Mouse (Mus musculus) cerebellum, adult 18-20 months (tissue): ENCODE measurements around the gene Gja10.

Experiments used
- DNase-seq, 2 experiments: peaks; one replicate each; pipeline ENCODE4 v3.0.0; 2021

Gene Gja10

DNA sequence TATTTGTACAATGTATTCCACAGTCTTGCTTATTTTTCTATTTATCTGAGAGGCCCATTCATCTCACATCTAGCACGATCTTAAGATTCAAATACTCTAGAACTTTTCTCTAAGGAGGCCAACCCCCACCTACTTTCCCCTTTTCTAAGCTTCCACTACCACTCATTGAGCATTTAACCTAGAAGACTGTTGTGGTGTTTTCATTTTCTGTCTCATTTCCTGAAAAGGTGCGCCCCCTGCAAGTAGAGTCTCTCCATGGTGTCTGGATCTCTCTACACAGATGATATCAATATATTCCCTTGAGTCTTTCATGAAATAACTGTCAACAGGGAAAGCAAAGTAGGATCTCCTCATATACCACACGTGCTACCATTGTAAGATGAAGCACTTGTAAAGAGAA is at the start of gene Gja10:
Gja10 (minus strand) TSS at position 101 of the 400 bp plus-strand sequence.
- no peak for DNase-seq

DNA sequence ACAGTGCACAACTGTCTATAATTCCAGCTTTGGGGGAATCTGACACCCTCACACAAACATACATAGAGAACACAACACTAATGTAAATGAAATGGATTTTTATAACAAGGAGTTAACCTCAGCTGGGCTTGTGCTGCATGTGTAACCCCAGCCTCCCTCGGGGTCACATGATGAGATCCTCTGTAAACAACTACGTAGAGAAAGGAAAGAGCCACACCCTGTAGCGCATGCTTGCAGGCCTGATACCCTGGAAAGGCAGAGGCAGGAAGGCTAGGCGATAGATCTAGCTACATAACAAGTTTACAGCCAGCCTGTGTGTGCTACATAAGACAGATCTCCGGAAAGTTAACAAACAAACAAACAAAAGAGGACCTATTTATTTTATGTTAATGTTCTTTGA is 49.1 kb upstream of the Gja10 start:
- DNase-seq, result no peak

DNA sequence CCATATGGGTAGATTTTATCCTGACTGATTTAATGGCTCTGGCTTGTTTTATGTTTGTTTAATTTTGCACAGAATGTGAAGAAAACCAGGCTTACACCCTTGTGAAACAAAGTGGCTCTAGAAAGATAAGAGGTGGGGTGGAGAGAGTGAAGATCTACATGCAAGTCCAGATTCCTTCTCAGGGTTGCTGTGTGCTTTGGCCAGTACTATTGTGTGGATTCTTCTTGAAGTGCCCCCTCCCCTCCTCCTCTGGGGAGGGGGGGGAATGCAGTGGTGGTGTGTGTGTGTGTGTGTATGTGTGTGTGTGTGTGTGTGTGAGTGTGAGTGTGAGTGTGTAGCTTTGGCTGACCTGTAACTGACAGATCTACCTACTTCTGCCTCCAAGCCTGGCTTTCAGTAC is 19.1 kb upstream of the Gja10 start:
- no peak for DNase-seq

DNA sequence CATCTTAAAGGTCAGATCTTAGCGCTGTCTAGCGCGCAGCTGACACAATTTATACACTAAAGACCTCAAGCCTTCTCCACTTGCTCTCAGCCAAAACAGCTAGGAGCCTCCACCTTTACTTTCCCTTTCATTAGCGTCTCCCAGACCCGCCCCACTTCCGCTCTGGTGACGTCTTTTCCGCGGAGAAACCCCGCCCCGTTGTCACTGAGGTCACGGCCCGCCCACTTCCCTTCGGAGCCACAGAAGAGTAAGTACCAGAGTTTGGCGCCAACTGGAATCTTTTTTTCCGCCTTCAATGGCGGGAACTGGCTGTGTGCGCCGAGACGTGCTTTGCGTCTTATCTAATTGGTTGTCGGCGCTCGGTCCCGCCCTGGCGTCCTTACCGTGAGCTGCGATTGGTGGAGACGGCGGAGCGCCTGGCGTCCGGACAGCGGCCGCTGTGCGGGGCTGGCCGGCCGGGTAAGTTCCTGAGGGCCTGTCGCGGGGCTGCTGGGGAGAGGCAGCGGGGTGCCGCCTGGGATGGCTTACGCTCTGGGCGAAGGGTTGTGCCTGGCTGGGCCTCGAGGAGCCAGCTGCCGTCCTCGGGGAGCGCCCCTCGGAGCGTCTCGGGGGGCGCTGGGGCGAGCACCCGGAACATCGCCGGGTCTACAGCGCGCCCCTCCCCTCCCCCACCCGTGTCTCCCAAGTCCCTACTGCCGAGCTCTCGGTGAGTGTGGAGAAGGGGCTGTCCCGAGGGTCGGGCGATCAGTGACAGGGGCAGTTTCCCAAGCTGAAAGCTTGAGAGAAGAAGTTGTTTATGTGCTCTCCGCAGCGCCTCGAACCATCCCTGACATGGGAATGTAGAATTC is 12.7 kb upstream of the Gja10 start, which contains the start of gene Casp8ap2:
Casp8ap2 (plus strand) TSS at position 418 of the 848 bp plus-strand sequence.
- DNase-seq, result peak; percentile 97 to 99

DNA sequence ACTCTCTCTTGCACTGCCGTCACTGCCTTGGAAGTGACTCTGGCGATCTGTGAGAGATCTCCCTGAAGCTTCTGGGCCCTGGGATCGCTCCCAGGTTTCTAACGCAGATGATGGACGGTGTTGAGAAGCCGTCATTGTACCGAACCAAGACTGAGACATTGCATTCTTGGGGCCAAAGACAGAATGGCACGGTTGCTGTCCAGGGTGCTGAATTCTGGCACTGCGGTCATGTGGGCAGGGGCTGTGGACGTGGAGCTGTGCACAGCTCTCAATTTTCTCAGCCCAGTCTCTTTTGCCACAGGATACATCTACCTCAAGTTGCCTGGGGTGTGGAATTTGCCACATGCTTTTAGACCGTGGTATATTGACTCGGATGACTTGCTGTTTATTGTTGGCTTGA is 1.4 kb downstream of the Gja10 start:
- DNase-seq, result no peak

DNA sequence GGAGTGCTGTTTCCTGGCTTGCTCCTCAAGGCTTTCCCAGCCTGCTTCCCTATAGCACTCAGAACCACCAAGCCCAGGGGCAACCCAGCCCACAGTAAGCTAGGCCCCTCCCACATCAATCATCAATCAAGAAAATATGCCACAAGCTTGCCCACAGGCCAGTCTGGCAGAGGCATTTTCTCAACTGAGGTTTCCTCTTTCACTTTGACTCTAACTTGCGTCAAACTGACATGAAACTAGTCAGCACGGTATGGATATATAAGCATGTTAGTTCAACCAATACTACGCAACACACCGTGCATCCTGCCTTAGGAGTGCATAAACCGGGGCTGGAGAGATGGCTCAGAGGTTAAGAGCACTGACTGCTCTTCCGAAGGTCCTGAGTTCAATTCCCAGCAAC is 14.3 kb downstream of the Gja10 start:
- DNase-seq, result no peak

DNA sequence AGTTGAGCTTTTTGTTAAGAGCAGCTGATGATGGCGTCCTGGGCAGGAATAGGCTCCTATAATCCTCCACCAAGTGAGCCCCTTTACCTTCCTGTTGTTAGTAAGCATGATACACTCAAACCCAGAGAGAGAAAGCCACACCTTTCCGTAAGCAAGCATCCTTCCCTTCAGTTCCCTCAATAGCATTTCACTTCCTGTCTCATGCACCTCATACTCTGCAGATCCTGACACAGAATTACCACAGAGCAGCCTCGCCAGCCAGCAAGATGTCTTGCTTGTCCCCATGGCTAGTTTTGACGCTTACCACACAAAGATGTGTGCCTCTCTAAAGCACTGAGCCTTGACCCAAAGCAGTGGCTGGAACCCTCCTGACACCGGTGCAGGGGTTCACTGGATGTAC is 15.0 kb downstream of the Gja10 start:
- DNase-seq, result no peak

DNA sequence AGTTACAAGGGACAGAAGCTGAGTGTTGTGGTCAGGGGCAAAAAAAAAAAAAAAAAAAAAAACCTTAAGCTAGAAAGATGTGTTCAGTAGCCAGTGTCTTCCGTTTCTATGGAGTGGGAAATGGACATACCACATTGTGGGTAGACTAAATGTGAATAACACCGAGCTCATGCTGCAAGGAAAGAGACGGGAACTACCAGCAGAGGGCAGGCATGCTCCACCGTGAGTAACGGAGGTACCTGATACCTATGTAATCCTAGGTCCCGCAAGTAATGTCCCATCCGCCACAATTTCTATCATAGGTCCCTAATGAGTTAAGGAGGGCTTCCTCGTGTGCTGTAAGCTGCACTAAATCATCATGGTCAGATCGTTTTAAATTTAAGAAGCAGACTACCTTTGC is 16.0 kb downstream of the Gja10 start:
- DNase-seq, result peak; percentile 63 to 65

DNA sequence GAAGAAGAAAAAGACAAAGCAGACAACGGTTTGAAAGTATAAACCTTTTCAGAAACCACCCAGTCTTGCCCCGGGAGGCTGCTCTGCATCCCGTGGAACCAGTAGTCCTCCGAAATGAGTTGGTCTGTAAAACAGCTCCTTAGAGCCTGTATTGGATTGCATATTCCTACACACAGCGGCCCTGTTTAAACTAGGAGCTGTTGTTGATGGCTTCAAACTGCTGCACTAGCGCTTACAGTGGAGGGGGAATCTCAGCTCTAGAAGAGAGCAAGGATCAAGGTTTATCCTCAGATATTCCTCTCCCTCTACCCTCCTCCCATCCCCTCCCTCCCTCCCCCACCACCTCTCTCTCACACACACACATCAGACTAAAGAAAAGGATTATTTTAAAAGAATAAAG is 18.4 kb downstream of the Gja10 start:
- no peak for DNase-seq

DNA sequence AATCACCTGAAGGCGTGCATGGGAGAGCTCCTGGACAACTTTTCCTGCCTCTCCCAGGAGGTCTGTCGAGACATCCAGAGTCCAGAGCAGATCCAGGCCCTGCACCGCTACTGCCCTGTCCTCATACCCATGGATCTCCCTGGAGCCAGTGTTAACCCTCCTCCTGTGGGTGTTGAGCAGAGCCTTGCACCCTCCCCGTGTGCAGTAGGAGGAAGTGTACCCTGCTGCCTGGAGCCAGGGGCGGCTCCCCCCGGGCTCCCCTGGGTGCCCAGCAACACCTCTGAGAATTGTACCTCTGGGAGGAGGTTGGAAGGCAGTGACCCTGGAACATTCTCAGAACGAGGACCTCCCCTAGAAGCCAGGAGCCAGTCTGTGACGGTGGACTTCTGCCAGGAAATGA is 22.7 kb downstream of the Gja10 start:
- DNase-seq, result no peak

DNA sequence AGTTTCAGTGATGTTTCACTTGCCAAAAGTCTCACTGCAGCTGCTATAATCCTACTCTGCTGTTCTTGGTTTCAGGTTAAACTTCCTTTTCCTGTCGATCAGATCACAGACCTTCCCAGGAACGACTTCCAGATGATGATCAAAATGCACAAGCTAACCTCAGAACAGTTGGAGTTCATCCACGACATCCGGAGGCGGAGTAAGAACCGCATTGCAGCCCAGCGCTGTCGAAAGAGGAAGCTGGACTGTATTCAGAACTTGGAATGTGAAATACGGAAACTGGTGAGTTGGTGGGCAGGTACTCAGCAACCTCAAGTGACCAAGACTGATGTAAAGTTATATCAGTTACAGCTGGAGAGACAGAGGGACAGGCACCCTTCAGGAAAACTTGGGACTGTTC is 27.4 kb downstream of the Gja10 start:
- no peak for DNase-seq

DNA sequence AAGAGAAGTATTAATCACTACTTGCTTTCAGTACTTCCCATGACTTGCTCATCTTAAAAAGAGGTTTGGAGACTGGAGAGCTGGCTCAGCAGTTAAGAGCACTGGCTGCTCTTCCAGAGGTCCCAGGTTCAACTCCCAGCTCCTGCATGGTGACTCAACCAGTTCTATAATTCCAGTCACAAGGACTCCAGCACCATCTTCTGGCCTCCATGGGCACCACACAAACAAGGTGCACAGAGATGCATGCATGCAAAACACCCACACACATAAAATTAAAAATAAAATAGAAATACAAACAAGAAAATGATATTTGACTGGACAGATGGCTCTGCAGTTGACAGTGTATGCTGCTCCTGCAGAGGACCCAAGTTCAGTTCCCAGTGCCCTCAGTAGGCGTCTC is 28.0 kb downstream of the Gja10 start:
- no peak for DNase-seq

DNA sequence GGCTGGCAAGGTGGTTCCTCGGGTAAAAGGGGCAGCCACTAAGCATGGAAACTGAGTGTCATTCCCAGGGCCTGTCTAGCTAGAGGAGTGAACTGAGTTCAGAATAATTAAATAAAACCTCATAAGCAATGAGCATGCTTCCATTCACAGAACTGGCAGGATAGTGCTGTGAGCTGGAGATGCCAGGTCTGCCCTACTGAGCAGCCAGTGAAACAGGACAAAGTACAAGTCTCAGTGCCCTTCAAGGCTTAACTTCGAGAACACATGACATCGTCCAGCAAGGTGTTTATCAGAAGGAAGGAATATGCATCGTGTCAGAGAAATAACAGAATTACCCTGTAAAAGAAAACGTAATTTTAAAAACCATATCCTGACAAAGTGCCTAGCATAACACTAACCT is 29.0 kb downstream of the Gja10 start:
- DNase-seq, result no peak

DNA sequence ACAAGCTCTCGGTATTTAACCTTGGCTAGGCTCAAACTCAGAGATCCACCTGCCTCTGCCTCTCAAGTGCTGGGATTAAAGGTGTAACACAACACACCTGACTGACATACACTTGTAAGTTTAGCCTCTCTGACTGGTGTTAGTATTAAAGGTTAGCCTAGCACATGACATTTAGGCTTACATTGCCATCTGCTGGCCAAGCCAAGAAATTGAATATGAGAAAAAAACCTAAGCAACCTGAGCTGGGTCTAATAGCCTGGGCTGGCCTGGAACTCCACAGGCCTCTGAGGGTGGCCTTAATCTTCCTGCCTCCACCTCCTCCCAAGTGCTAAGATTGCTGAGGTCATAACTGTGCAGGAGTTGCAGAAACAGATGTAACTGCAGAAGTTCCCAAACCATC is 30.4 kb downstream of the Gja10 start:
- DNase-seq, result peak; percentile 49 to 59

DNA sequence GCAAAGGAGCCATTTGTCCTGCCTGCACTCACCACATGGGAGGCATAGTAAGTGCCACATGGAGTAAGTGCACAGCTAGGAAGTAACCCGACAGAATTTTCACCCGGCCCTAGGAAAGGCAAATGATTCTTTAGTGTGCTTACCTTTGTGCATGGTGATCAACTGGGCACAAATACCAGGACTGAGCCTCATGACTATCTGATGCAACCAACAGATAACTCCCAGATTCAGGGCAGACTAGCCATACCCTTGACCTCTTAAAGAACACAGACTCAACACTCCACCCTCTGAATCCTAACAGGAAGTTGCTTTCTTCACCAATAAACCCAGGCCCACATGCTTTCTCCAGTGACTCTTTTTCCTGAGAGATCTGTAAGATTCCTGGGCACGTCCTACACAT is 31.1 kb downstream of the Gja10 start:
- DNase-seq, result no peak

DNA sequence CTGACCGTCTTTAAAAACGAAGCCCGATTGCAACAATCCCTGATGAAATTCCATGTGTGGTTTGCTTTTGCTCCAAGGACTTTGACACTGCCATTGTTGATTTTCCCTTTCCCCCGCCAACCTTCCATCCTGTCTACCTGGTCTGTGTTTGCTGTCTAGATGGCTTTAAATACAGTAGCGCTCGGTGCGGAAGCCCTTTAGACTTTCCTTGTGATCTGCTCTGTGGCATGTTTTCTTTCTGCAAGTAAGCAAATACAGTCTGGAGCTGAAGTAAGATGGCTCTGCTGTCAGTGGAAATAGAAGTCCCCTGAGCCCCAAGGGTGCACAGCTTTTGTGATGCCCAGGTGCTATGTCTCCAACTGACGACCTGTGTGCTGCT is 31.6 kb downstream of the Gja10 start:
- DNase-seq, result no peak

DNA sequence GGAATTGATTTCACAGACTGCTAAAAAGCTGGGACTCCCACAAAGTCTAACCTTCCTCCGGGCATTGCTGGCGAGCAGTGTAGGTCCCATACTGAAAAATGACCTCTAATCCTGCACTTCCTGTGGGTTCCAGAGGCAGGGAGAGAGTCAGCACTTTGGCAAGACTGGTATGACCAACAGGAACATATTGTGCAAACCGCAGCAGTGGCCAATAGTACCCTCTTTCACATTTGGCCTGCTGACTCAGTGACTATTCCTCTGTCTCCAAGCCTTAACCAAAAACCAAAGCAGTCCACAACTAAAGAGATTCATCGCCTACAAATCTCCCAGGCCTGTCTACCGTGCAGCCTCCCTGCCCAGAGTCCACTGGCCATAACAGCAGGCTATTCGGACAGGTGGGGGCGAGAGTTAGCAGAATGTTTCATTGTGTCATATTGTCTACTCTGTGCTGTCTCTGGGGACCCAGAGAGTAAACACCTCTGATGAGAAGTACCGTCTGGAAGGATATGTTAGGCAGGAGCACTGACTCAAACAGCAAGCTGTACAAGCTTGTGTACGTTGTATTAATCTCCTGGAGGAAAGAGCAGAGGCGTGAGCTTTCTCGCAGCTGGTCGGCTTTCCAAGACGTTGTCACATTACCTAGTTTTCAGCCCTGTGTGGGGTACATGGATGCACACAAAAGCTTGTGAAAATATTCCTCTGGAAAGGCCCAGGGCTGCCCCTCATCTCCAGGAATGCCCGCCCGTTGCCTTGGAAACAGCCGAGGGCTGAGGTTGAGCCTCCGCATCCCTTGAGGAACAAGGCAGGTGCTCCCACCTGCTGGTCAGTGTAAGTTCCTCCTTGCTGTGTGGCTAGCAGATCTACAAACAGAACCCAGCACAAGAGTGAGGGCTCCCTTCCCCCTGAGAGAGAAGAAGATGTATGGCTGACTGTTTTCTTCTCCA is 32.3 kb downstream of the Gja10 start:
- peak; percentile 31 to 47 for DNase-seq

DNA sequence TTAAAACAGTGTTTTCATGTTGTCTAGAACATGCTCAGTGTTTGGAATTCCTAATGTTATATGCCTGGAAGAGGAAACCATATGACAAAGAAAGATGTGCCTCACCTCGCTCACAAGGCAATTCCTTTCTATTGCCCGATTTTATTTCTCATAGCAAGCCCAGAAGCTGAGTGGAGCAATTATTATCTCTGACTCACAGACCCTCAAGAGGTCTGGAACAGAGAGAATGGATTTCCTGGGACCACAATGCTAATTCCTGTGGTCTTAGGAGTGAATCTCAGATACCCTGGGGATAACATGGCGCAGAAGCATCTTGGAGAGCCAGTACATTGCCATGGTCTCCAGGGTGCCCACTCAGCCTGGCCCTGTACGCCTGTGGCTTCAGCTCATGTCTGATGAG is 33.5 kb downstream of the Gja10 start:
- no peak for DNase-seq

DNA sequence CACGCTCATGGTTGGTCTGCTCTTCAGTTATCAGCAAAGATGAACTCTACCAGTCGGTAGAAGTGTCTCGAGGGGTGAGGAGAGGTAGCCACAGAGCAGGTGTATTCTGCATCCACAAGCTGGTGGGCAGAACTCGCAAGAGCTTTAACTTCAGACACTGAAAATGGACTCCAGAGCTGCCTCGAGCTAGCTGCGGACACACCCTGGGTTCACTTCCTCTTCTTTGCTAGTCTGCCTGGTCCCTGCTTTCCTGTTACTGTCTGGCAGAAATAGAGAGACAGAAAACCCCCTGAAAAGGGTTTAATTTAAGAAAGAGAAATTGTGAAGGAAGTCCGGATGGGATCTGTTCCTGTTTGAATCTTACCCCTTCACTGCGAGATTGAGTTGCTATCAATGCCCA is 37.6 kb downstream of the Gja10 start:
- no peak for DNase-seq

DNA sequence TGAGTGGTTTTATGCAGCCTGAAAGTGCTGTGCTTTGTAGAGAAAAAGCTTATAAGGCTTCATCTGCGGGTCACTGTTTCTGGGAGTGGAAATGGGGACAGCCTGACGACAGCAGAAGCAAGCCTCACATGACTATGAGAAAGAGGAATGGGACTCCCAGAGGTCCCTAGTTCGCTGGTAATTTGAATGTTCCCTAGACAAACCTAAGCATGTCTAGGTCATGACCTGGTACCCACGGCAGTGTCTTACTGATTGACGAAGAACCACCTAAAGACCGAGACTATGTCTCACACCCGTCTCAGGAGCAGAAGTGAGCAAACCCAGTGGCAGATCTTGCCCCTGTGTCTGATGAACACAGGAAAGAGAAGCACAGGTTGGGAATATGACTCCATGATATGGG is 38.1 kb downstream of the Gja10 start:
- DNase-seq, result no peak

DNA sequence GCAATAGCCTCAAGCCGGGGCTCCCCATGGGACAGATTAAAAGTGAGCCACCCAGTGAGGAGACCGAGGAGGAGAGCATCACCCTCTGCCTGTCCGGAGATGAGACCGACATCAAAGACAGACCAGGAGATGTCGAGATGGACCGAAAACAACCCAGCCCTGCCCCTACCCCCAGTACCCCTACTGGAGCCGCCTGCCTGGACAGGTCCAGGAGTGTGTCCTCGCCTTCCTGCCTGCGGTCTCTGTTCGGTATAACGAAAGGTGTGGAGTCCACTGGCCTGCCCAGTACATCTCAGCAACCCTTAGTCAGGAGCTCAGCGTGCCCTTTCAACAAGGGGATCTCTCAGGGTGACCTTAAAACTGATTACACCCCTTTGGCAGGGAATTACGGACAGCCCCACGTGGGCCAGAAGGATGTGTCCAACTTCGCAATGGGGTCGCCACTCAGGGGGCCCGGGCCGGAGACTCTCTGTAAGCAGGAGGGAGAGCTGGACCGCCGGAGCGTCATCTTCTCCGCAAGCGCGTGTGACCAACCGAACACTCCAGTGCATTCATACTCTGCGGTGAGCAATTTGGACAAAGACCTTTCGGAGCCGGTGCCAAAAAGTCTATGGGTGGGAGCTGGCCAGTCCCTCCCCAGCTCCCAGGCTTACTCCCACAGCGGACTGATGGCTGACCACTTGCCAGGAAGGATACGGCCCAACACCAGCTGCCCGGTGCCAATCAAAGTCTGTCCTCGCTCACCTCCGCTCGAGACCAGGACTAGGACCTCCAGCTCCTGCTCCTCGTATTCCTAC is 40.0 kb downstream of the Gja10 start:
- DNase-seq, result peak; percentile 14 to 22

DNA sequence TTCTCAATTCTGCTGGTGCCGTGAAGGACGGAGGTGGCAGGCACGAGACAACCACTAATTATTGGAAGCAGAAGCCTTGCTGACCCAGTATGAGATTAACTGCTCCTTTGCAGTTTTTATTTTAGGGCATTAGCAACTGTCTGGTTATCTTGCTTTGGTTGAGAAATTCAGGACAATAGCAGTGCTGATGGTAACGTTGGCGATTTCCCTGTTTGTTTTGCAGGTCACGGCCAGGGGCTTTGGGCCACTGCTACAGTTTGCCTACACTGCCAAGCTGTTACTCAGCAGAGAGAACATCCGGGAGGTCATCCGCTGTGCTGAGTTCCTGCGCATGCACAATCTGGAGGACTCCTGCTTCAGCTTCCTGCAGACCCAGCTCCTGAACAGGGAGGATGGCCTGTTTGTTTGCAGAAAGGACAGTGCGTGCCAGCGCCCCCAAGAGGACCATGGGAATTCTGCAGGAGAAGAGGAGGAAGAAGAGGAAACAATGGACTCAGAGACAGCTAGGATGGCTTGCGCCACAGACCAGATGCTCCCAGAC is 40.9 kb downstream of the Gja10 start:
- DNase-seq, result peak; percentile 70 to 77
